Mouse (Mus musculus): Measurements from ENCODE around the gene Il1f5. TPM values are rescaled to one million over a fixed set of nuclear protein-coding genes. Genes with fewer than 3 reads are reported as not detected.

Il1f5 gene
- polyA plus RNA-seq, 1 experiment from 2014 or later = not detected

- Histone ChIP-seq H3K27me3 (replicated peaks; ENCODE audit: control insufficient read depth, insufficient read depth, low read length) (no peaks in the 10 kb centered on the region), H3K27ac (ENCODE audit: low read depth, low read length) (no peak overlapping the region), H3K36me3 (ENCODE audit: control insufficient read depth, insufficient read depth, low read length) (no peaks in the 10 kb centered on the region), H3K9ac (ENCODE audit: low read depth, low read length) (no peak overlapping the region), H3K9me3 (ENCODE audit: control insufficient read depth, low read length) (no peaks in the 10 kb centered on the region), H3K4me3 (ENCODE audit: low read length) (no peak overlapping the region), H3K4me1 (ENCODE audit: control insufficient read depth, insufficient read depth, low read depth, low read length) (no peaks in the 10 kb centered on the region), H3K4me2 (ENCODE audit: low read length) (no peak overlapping the region)
- ATAC-seq = no peak
- 77% methylated on average over 1 of the region's 1 CpGs for WGBS
Measured at GRCm38 (mm10) chr2:24316919-24317318, 40.2 kb downstream of the Il1f5 start.

GRCm38 (mm10) chr2:24317919-24318598 is 41.3 kb downstream of the Il1f5 start:
- no peaks in the 10 kb centered on the region for H3K9me3 ChIP-seq (ENCODE audit: control insufficient read depth, low read length)
- no peak overlapping the region for H3K4me3 ChIP-seq (ENCODE audit: low read length)
- 89% methylated on average over 4 of the region's 4 CpGs for WGBS

More at GRCm38 (mm10) chr2:24317919-24318598, 41.3 kb downstream of the Il1f5 start:
- Histone ChIP-seq H3K27ac (ENCODE audit: low read depth, low read length) (no peak overlapping the region), H3K36me3 (ENCODE audit: control insufficient read depth, insufficient read depth, low read length) (no peaks in the 10 kb centered on the region), H3K4me2 (ENCODE audit: low read length) (no peak overlapping the region), H3K27me3 (replicated peaks; ENCODE audit: control insufficient read depth, insufficient read depth, low read length) (no peaks in the 10 kb centered on the region), H3K9ac (ENCODE audit: low read depth, low read length) (no peak overlapping the region), H3K4me1 (ENCODE audit: control insufficient read depth, insufficient read depth, low read depth, low read length) (no peaks in the 10 kb centered on the region)
- no peak for ATAC-seq

Other genes with a start within 250 kb of the Il1f5 start
- gene Hnmt, start 227.6 kb upstream of the Il1f5 start, polyA plus RNA-seq (2015; fragmentation: Nextera tagmentation; extraction: Ambion mirVana) = 14.5 and 20.9 TPM in 2 replicates
- gene Tbpl2, start 180.4 kb upstream of the Il1f5 start, polyA plus RNA-seq (2015; fragmentation: Nextera tagmentation; extraction: Ambion mirVana) = not detected in 2 replicates
- not detected in 2 replicates for gene Il1f8, start 123.8 kb upstream of the Il1f5 start, polyA plus RNA-seq (2015; fragmentation: Nextera tagmentation; extraction: Ambion mirVana)
- not detected in 2 replicates for gene Il1f9, start 90.5 kb upstream of the Il1f5 start, polyA plus RNA-seq (2015; fragmentation: Nextera tagmentation; extraction: Ambion mirVana)
- not detected in 2 replicates for gene Il1f6, start 61.5 kb upstream of the Il1f5 start, polyA plus RNA-seq (2015; fragmentation: Nextera tagmentation; extraction: Ambion mirVana)
- gene Il1f10, start 14.2 kb downstream of the Il1f5 start, polyA plus RNA-seq (2015; fragmentation: Nextera tagmentation; extraction: Ambion mirVana) = not detected in 2 replicates
- 0.08 TPM in 1 of 2 replicates, not detected in the other for gene Il1rn, start 59.9 kb downstream of the Il1f5 start, polyA plus RNA-seq (2015; fragmentation: Nextera tagmentation; extraction: Ambion mirVana)
- gene Psd4, start 90.6 kb downstream of the Il1f5 start, polyA plus RNA-seq (2015; fragmentation: Nextera tagmentation; extraction: Ambion mirVana) = 1.5 and 2.3 TPM in 2 replicates
- gene Pax8, start 198.6 kb downstream of the Il1f5 start, polyA plus RNA-seq (2015; fragmentation: Nextera tagmentation; extraction: Ambion mirVana) = 21.2 and 24.0 TPM in 2 replicates

Data from hindbrain, embryonic 16.5 days (tissue).